Mouse (Mus musculus): ENCODE measurements around the gene Tmtc1.

The Tmtc1 gene

GRCm38 (mm10) chr6:148310981-148311380, 133.2 kb downstream of the Tmtc1 start:
- no peak for DNase-seq (ENCODE audit: low spot score in 2 of 2)

- no peak for DNase-seq (ENCODE audit: low spot score in 2 of 2)
Measured at GRCm38 (mm10) chr6:148305821-148306220, 138.4 kb downstream of the Tmtc1 start.

- no peak for DNase-seq (ENCODE audit: low spot score in 2 of 2)
Measured at GRCm38 (mm10) chr6:148305191-148305590, 139.0 kb downstream of the Tmtc1 start.

GRCm38 (mm10) chr6:148302261-148302660, 141.9 kb downstream of the Tmtc1 start:
- no peak for DNase-seq (ENCODE audit: low spot score in 2 of 2)

- no peak for DNase-seq (ENCODE audit: low spot score in 2 of 2)
Measured at GRCm38 (mm10) chr6:148297086-148297485, 147.1 kb downstream of the Tmtc1 start.

GRCm38 (mm10) chr6:148296418-148296817, 147.8 kb downstream of the Tmtc1 start:
- DNase-seq (ENCODE audit: low spot score in 2 of 2), result no peak

- no peak for DNase-seq (ENCODE audit: low spot score in 2 of 2)
Measured at GRCm38 (mm10) chr6:148294506-148294905, 149.7 kb downstream of the Tmtc1 start.

GRCm38 (mm10) chr6:148290865-148291264, 153.3 kb downstream of the Tmtc1 start:
- DNase-seq (ENCODE audit: low spot score in 2 of 2), result no peak

- DNase-seq (ENCODE audit: low spot score in 2 of 2), result no peak
Measured at GRCm38 (mm10) chr6:148283224-148283881, 160.8 kb downstream of the Tmtc1 start.

GRCm38 (mm10) chr6:148279240-148279639, 164.9 kb downstream of the Tmtc1 start:
- no peak for DNase-seq (ENCODE audit: low spot score in 2 of 2)

- no peak for DNase-seq (ENCODE audit: low spot score in 2 of 2)
Measured at GRCm38 (mm10) chr6:148276418-148276817, 167.8 kb downstream of the Tmtc1 start.

- DNase-seq (ENCODE audit: low spot score in 2 of 2), result no peak
Measured at GRCm38 (mm10) chr6:148275046-148275445, 169.1 kb downstream of the Tmtc1 start.

GRCm38 (mm10) chr6:148260729-148261101, 183.5 kb downstream of the Tmtc1 start:
- DNase-seq (ENCODE audit: low spot score in 2 of 2), result no peak

- no peak for DNase-seq (ENCODE audit: low spot score in 2 of 2)
Measured at GRCm38 (mm10) chr6:148259979-148260728, 184.0 kb downstream of the Tmtc1 start.

- DNase-seq (ENCODE audit: low spot score in 2 of 2), result no peak
Measured at GRCm38 (mm10) chr6:148259074-148259473, 185.1 kb downstream of the Tmtc1 start.

GRCm38 (mm10) chr6:148257805-148258204, 186.4 kb downstream of the Tmtc1 start:
- no peak for DNase-seq (ENCODE audit: low spot score in 2 of 2)

GRCm38 (mm10) chr6:148256109-148256508, 188.1 kb downstream of the Tmtc1 start:
- no peak for DNase-seq (ENCODE audit: low spot score in 2 of 2)

GRCm38 (mm10) chr6:148255395-148256053, 188.7 kb downstream of the Tmtc1 start:
- DNase-seq (ENCODE audit: low spot score in 2 of 2), result no peak

GRCm38 (mm10) chr6:148249221-148249620, 195.0 kb downstream of the Tmtc1 start:
- DNase-seq (ENCODE audit: low spot score in 2 of 2), result no peak

- DNase-seq (ENCODE audit: low spot score in 2 of 2), result no peak
Measured at GRCm38 (mm10) chr6:148248625-148249024, 195.6 kb downstream of the Tmtc1 start.

GRCm38 (mm10) chr6:148246544-148246943, 197.6 kb downstream of the Tmtc1 start:
- DNase-seq (ENCODE audit: low spot score in 2 of 2), result no peak

- DNase-seq (ENCODE audit: low spot score in 2 of 2), result no peak
Measured at GRCm38 (mm10) chr6:148244836-148245235, 199.4 kb downstream of the Tmtc1 start.

- DNase-seq (ENCODE audit: low spot score in 2 of 2), result no peak
Measured at GRCm38 (mm10) chr6:148242304-148242703, 201.9 kb downstream of the Tmtc1 start.

All from urinary bladder, adult 18-20 months (tissue).